Mouse (Mus musculus) midbrain, embryonic 16.5 days (tissue): ENCODE data around the gene Aoah. TPM values are rescaled to one million over a fixed set of nuclear protein-coding genes. Genes with fewer than 3 reads are reported as not detected.
A peak's percentile ranks its signal among the peaks of the same experiment; 100 is the strongest.

ENCODE experiments used
- ATAC-seq: fragments of 200-750 bp; cut with Nextera tagmentation; 2 replicates; pipeline ENCODE4 v1.8.0; 2017; ENCODE audit warnings: moderate TSS enrichment
- H3K27ac ChIP-seq: fragments of 300-500 bp; sonication (generic); 2 replicates; pipeline ENCODE4 v1.5.1; 2014; ENCODE audit warnings: mild to moderate bottlenecking, low read length, mixed read lengths
- H3K27me3 ChIP-seq: fragments of 300-500 bp; sonication (generic); 2 replicates; pipeline ENCODE4 v1.6.1; 2014; ENCODE audit warnings: low read depth, low read length, mixed read lengths; ENCODE audit not compliant: control insufficient read depth, insufficient read depth
- H3K36me3 ChIP-seq: fragments of 300-500 bp; sonication (generic); 2 replicates; pipeline ENCODE4 v1.6.1; 2014; ENCODE audit warnings: mild to moderate bottlenecking, low read length, moderate library complexity, mixed read lengths; ENCODE audit not compliant: control insufficient read depth, insufficient read depth
- H3K4me1 ChIP-seq: fragments of 300-500 bp; sonication (generic); 2 replicates; pipeline ENCODE4 v1.6.1; 2014; ENCODE audit warnings: mild to moderate bottlenecking, low read length, mixed read lengths; ENCODE audit not compliant: control insufficient read depth, insufficient read depth
- H3K4me2 ChIP-seq: fragments of 300-500 bp; sonication (generic); 2 replicates; pipeline ENCODE4 v1.6.1; 2014; ENCODE audit warnings: mild to moderate bottlenecking, low read length, mixed read lengths
- H3K4me3 ChIP-seq: fragments of 300-500 bp; sonication (generic); 2 replicates; pipeline ENCODE4 v1.5.1; 2014; ENCODE audit warnings: low read depth, mild to moderate bottlenecking, low read length, moderate library complexity, mixed read lengths
- H3K9ac ChIP-seq: fragments of 300-500 bp; sonication (generic); 2 replicates; pipeline ENCODE4 v1.6.1; 2014; ENCODE audit warnings: low read depth, low read length, mixed read lengths
- H3K9me3 ChIP-seq: fragments of 300-500 bp; sonication (generic); replicated peaks from 2 replicates; pipeline ENCODE4 v1.6.1; 2014; ENCODE audit warnings: mild to moderate bottlenecking, low read length, mixed read lengths; ENCODE audit not compliant: control insufficient read depth, poor library complexity, severe bottlenecking
- WGBS: fragments of 180-500 bp; shearing (Covaris S2); extraction: QIAGEN DNeasy Blood & Tissue Kit; methylation state at CpG from one replicate; pipeline ENCODE4 v1.1.7; 2014; 5-methylcytosine and 5-hydroxymethylcytosine counted together
- polyA plus RNA-seq: library from polyadenylated mRNA; unstranded; fragments of >200 nt; fragmentation: Nextera tagmentation; extraction: Ambion mirVana; gene quantifications from 2 replicates; pipeline ENCODE4 v1.2.1, GENCODE M21; 2015

The Aoah gene
- polyA plus RNA-seq, 1 experiment from 2014 or later: 0.60 TPM

- 59% methylated on average over 6 of the region's 6 CpGs for WGBS
- H3K36me3 ChIP-seq: no peaks in the 10 kb centered on the region
- no peak overlapping the region for H3K9ac ChIP-seq
- H3K4me2 ChIP-seq: no peak overlapping the region
- H3K27me3 ChIP-seq: no peaks in the 10 kb centered on the region
- H3K9me3 ChIP-seq: no peaks in the 10 kb centered on the region
- ATAC-seq: no peak; the same call in 1 of the 2 replicates
- H3K4me1 ChIP-seq: no peaks in the 10 kb centered on the region
- no peak overlapping the region for H3K4me3 ChIP-seq
- no peak overlapping the region for H3K27ac ChIP-seq
These were observed 146.5 kb downstream of the Aoah start for GRCm38 (mm10) chr13:20940389-20940788.

DNA sequence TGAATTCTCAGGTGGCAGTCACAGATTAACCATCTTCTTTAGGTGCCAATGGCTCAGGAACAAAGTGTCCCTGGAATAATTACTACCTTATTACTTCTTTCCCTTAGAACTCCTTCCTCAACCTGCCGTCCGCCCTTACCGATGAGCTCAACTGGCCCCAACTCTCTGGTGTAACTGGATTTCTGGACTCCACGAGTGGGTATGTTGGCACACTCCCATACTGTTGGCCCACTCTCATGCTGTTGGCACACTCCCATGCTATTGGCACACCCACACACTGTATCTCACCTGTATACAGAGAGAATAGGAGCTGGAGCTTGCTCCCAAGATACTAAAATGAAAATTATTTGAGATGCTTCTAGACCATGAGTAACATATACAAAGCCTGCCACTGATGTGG is 147.8 kb downstream of the Aoah start:
- H3K4me1 ChIP-seq: no peaks in the 10 kb centered on the region
- no peak overlapping the region for H3K4me3 ChIP-seq
- WGBS: 89% methylated on average over 4 of the region's 4 CpGs
- no peaks in the 10 kb centered on the region for H3K27me3 ChIP-seq
- H3K36me3 ChIP-seq: no peaks in the 10 kb centered on the region
- H3K27ac ChIP-seq: no peak overlapping the region
- H3K9ac ChIP-seq: no peak overlapping the region
- H3K4me2 ChIP-seq: no peak overlapping the region
- no peaks in the 10 kb centered on the region for H3K9me3 ChIP-seq
- ATAC-seq: no peak; the same call in 1 of the 2 replicates

DNA sequence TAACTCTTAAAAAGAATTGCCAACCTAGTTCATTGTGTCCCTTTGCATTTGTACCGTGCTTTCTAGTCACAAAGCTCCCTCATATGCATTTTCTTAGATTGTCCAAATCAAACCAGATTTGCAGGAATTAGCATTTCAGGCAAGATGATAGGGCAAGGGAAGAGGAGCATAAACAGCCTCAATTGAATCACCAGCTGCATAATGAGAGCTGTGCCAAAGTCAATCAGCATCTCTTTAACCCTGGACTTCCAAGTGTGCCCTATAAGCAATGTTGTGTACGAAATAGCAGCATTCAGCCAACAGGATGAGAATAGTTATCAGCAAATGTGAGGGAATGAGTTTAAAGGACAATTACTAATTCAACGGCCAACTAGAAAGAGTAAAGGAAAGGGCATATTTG is 169.2 kb downstream of the Aoah start:
- Histone ChIP-seq H3K9ac (no peak overlapping the region), H3K27me3 (no peaks in the 10 kb centered on the region), H3K27ac (no peak overlapping the region), H3K4me2 (no peak overlapping the region), H3K4me1 (no peaks in the 10 kb centered on the region), H3K36me3 (no peaks in the 10 kb centered on the region), H3K9me3 (no peaks in the 10 kb centered on the region), H3K4me3 (no peak overlapping the region)
- ATAC-seq: no peak
- WGBS: 58% methylated on average over 3 of the region's 3 CpGs

DNA sequence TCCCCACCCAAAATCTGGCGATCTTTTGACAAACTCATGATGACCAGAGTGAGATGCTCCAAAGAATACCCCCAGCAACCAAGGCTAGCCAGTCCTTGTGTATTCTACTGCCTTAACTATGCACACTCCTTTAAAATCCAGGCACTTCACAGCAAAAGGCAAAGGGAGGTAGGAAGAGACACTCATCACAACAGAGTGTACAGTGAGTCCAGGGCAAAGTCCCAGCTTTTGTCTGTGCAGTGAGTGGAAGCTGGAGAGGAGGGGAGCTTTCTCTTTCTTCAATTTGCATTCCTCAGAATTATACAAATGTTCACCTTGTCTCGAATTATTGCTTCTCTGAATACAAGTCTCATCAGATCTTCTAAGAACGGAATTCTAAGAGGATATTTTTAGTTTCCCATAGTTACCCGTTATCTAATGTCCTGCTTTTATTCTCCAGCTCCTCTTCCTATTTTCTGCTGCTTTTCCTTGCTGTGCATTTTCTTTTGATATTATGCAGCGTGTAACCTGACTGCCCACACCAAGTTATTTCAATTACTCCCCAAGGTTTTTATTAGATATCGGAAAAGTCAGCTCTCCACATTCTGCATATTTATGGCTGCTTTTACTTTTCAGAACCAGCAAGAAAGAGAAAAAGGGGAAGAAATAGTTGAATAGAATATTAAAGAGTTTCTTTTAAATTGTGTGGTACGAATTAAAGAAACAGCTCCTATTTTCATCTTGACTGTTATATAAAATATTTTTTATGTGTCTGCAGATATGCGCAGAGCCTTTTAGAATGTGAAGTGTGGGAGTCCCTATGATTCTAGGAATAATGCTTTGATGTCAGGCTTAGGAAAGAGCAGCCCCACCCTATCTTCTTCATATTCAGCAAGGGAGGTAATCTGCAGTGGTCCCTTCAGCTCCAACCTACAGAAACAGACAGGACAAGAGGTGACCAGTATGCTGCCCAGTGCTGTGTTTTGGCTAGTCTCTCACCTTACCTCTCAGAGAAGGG is 187.6 kb downstream of the Aoah start:
- peak; percentile 73 for ATAC-seq
- no peaks in the 10 kb centered on the region for H3K36me3 ChIP-seq
- H3K9ac ChIP-seq: no peak overlapping the region
- no peaks in the 10 kb centered on the region for H3K4me1 ChIP-seq
- H3K4me2 ChIP-seq: no peak overlapping the region
- H3K27me3 ChIP-seq: no peaks in the 10 kb centered on the region
- WGBS: 63% methylated on average over 8 of the region's 8 CpGs
- no peak overlapping the region for H3K4me3 ChIP-seq
- no peaks in the 10 kb centered on the region for H3K9me3 ChIP-seq
- H3K27ac ChIP-seq: peak overlapping the region; percentile 69; the same call in 1 of the 2 replicates

- H3K27me3 ChIP-seq: no peaks in the 10 kb centered on the region
- no peak overlapping the region for H3K4me2 ChIP-seq
- H3K9me3 ChIP-seq: no peaks in the 10 kb centered on the region
- no peak overlapping the region for H3K4me3 ChIP-seq
- no peaks in the 10 kb centered on the region for H3K36me3 ChIP-seq
- no peaks in the 10 kb centered on the region for H3K4me1 ChIP-seq
- no peak overlapping the region for H3K9ac ChIP-seq
- no peak overlapping the region for H3K27ac ChIP-seq
- ATAC-seq: no peak
These were observed 191.6 kb downstream of the Aoah start for GRCm38 (mm10) chr13:20985510-20985909.

- no peak for ATAC-seq
These were observed 192.0 kb downstream of the Aoah start for GRCm38 (mm10) chr13:20985961-20986360.

GRCm38 (mm10) chr13:21005238-21005637 is 211.3 kb downstream of the Aoah start:
- H3K4me1 ChIP-seq: 0 out of 2 replicates have a peak, but pooled peaks cover 3% of the 10 kb centered on the region
- no peak overlapping the region for H3K4me2 ChIP-seq
- 75% methylated on average over 5 of the region's 5 CpGs for WGBS
- no peaks in the 10 kb centered on the region for H3K27me3 ChIP-seq
- H3K9me3 ChIP-seq: no peaks in the 10 kb centered on the region
- H3K27ac ChIP-seq: no peak overlapping the region
- H3K4me3 ChIP-seq: no peak overlapping the region
- no peaks in the 10 kb centered on the region for H3K36me3 ChIP-seq
- H3K9ac ChIP-seq: no peak overlapping the region
- no peak for ATAC-seq

More at GRCm38 (mm10) chr13:20985961-20986360, 192.0 kb downstream of the Aoah start:
- no peak overlapping the region for H3K4me3 ChIP-seq
- H3K4me2 ChIP-seq: no peak overlapping the region
- H3K9ac ChIP-seq: no peak overlapping the region
- no peaks in the 10 kb centered on the region for H3K36me3 ChIP-seq
- H3K9me3 ChIP-seq: no peaks in the 10 kb centered on the region
- H3K27me3 ChIP-seq: no peaks in the 10 kb centered on the region
- no peak overlapping the region for H3K27ac ChIP-seq
- no peaks in the 10 kb centered on the region for H3K4me1 ChIP-seq

DNA sequence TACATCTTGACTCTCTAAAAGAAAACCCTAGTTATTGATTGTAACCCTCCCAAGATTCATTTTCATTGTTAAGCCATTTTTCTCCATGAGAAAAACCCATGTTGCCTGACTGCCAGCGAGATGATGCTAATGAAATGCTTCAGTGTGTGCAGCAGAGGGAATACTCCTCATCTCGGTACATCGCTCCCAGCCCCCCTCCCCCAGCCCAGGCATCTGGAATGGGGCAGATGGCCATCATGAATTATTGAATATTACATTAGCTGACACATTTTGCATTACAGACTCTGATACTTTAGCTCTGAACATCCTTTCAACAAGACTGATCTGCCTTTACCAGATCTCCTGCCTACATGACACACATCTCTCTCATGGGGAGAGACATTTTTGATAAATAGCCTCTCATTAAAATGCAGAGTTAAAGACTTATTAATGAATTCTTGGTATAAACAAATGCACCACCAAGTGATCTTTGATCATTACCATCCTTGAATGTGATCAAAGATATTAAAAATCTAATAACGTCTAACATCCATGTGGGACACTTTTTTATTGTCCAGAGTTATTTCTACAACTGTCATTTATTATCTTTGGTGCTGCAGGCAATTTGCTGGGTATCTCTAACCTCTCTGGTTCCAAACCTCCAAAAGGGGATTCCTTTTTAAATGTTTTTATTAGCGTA is 211.9 kb downstream of the Aoah start:
- Histone ChIP-seq H3K27ac (no peak overlapping the region), H3K4me2 (no peak overlapping the region)
- ATAC-seq: peak; percentile 89

DNA sequence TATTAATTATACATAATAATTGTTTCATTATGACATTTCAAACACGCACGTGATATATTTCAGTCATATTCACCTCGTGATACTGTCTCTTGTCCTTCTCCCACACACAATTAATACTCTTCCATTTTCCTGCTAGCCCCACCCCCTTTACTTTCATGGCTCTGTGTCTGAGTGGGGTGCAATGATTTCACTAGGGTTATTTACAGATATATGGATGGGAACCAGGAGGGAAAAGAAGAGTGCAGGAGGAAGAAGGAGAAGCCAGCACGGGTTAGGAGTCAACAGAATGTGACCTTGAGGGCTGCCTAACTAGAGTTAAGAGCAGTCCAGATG is 212.4 kb downstream of the Aoah start:
- WGBS: 72% methylated on average over 4 of the region's 4 CpGs
- H3K27ac ChIP-seq: no peak overlapping the region
- H3K9ac ChIP-seq: no peak overlapping the region
- no peaks in the 10 kb centered on the region for H3K27me3 ChIP-seq
- no peaks in the 10 kb centered on the region for H3K9me3 ChIP-seq
- H3K36me3 ChIP-seq: no peaks in the 10 kb centered on the region
- ATAC-seq: 0 out of 2 replicates have a peak, but pooled peaks have one; percentile 30
- H3K4me3 ChIP-seq: no peak overlapping the region
- H3K4me2 ChIP-seq: no peak overlapping the region
- 0 out of 2 replicates have a peak, but pooled peaks cover 3% of the 10 kb centered on the region for H3K4me1 ChIP-seq

More for the DNA sequence above, 211.9 kb downstream of the Aoah start:
- Histone ChIP-seq H3K9me3 (no peaks in the 10 kb centered on the region), H3K4me3 (no peak overlapping the region), H3K4me1 (0 out of 2 replicates have a peak, but pooled peaks cover 3% of the 10 kb centered on the region), H3K27me3 (no peaks in the 10 kb centered on the region), H3K9ac (no peak overlapping the region), H3K36me3 (no peaks in the 10 kb centered on the region)
- 42% methylated on average over 5 of the region's 5 CpGs for WGBS
